Mouse (Mus musculus): ENCODE results near the gene Rbp4.

Rbp4 gene

DNA sequence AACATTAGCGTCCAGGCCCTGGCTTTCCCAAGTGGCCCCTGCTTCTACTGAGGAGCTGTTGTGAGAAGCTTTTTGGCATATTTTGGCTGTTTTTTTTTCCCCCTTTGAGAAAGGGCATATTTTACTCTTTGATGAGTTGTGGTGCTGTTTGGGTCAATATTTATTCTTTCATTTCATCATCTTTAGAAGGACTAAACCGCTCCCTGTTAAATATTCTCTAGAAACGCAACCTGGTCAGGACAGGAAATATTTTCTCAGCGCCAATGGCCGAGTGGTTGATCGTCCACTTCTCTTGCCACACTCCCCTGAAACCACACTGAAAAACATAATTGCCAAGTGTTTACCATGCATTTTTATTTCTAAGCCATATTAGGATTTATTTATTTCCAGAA, at the start of gene Rbp4:
Rbp4 (minus strand) TSS at position 63 of the 392 bp plus-strand sequence.
- no peak for DNase-seq (ENCODE audit: low read depth, low spot score)

DNA sequence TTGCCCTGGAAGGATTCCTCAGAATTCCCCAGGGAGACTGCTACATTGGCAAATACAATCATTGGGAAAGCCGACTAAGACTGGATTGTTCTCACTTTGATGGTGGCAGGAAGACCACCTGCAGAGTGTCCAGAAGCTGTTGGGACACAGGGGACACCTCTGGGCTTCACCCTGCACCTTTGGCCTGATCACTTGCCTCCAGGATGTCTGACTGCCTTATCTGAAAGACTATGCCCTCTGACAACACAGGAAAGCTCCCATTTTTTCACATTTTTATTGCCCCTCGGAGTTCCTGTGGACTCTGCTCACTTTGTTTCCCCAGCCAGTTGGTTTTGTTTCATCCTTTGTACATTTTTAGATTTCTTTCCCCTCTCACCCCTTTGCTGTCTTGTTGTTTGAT, 39.6 kb upstream of the Rbp4 start:
- no peak for DNase-seq (ENCODE audit: low read depth, low spot score)

GRCm38 (mm10) chr19:38161648-38162354, 36.7 kb upstream of the Rbp4 start:
- DNase-seq (ENCODE audit: low read depth, low spot score), result no peak

DNA sequence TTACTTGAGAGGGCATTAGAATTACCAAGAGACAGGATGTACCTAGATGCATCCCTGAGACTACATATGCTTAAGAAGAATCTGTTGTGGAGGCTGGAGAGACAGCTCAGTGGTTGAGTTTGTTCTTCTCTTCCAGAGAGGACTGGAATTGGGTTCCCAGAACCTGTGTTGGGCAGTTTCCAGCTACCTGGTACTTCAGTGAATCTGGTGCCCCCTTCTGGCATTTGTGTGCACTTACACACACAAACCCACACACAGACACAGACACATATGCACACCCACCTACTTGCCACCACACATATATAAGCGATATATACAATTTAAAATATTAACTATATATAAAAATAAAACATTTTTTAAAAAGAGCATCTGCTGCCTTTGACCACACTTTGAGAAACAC, 31.2 kb upstream of the Rbp4 start:
- DNase-seq (ENCODE audit: low read depth, low spot score), result no peak

DNA sequence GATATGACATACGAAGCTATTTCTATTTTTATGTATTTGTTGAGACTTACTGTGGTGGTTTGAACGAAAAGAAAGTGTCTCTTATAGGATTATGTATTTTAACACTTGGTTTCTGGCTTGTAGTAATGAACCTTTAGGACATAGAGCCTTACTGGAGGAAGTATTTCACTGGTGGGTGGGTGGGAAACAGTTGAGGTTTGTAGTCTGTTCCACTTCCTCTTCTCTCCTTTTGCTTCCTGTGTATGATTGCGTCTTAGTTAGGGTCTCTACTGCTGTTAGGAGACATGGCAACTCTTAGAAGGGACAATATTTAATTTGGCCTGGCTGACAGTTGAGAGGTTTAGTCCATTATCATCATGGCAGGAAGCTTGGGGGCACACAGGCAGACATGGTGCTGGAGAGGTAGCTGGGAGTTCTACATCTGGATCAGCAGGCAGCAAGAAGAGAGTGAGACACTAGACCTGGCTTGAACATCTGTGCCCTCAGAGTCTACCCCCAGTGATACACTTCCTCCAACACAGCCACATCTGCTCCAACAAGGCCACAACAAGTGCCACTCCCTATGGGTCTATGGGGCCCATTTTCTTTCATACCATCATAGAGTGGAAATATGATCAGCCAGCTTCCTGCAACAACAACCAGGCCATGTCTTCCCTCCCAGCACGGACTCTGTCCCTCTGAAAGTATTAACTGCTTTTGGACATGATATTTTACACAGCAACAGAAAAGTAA, 18.6 kb upstream of the Rbp4 start:
- no peak for DNase-seq (ENCODE audit: low read depth, low spot score)

GRCm38 (mm10) chr19:38134806-38135205, 9.7 kb upstream of the Rbp4 start:
- no peak for DNase-seq (ENCODE audit: low read depth, low spot score)

- DNase-seq (ENCODE audit: low read depth, low spot score), result no peak
Measured at GRCm38 (mm10) chr19:38133986-38134385, 8.9 kb upstream of the Rbp4 start.

DNA sequence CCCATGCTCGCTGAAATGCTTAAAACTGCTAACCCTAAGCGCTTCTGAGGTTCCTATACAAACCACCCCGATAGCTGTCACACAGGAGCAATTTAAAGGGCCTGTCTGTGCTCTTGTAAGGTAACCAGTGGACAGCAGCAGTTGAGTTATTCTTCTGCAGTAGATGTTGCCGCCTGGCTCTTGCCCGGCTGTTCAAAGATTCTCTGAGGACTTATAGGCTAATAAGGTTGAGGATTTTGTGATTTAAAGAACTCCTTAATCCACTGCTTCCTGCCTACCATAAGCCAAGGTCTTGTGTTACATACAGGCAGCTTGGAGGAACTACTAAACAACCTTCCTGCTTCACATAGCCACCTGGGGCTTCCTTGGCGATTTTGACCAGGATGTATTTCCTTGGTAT, 7.4 kb upstream of the Rbp4 start, which contains the start of gene Pde6c:
Pde6c (plus strand) TSS at position 301 of the 400 bp plus-strand sequence.
- no peak for DNase-seq (ENCODE audit: low read depth, low spot score)

DNA sequence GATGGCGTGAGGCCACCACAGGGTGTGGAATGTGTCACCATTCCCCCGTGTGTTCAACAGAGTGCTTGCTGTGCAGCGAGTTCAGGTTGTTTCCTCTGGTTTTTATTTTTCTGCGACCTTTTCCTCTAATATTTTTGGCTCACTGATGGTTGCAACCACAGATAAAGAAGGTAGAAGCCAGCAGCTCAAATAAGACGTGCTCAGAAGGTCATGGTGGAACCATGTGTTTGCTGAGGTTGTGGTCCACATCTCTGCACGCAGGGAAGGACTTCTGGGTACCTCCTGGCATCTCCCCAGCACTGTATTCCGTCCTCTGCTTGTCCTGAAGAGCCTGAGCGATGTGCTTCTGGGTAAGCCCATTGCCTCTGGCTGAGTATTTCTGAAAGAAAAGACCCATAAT, 1.6 kb upstream of the Rbp4 start:
- DNase-seq (ENCODE audit: low read depth, low spot score), result no peak

GRCm38 (mm10) chr19:38124401-38125218, 471 bp downstream of the Rbp4 start:
- no peak for DNase-seq (ENCODE audit: low read depth, low spot score)

- DNase-seq (ENCODE audit: low read depth, low spot score), result no peak
Measured at GRCm38 (mm10) chr19:38123921-38124320, 1.2 kb downstream of the Rbp4 start.

- DNase-seq (ENCODE audit: low read depth, low spot score), result no peak
Measured at GRCm38 (mm10) chr19:38120123-38120760, 4.8 kb downstream of the Rbp4 start.

GRCm38 (mm10) chr19:38114834-38115491, 10.1 kb downstream of the Rbp4 start:
- DNase-seq (ENCODE audit: low read depth, low spot score), result no peak

- no peak for DNase-seq (ENCODE audit: low read depth, low spot score)
Measured at GRCm38 (mm10) chr19:38112575-38112974, 12.5 kb downstream of the Rbp4 start.

DNA sequence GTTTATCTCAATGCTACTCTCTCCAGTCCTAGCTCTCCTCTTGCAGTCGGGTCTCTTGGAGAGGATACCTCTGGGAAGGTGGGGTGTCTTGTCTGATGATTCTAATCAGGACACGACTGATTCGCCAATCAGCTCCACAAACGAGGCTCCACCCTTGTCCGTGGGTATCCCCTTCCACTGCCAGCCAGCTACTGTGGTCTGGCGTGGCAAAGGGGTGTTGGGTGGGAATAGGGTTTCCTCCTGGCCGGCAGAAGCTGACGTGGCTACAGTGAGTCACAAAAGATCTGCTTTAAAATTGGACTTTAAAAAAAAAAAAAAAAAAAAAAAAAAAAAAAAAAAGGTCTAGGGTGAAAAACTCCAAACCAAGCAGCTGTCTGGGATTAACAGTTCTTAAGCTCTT, 14.0 kb downstream of the Rbp4 start:
- DNase-seq (ENCODE audit: low read depth, low spot score), result no peak

- DNase-seq (ENCODE audit: low read depth, low spot score), result no peak
Measured at GRCm38 (mm10) chr19:38109506-38110242, 15.4 kb downstream of the Rbp4 start.

DNA sequence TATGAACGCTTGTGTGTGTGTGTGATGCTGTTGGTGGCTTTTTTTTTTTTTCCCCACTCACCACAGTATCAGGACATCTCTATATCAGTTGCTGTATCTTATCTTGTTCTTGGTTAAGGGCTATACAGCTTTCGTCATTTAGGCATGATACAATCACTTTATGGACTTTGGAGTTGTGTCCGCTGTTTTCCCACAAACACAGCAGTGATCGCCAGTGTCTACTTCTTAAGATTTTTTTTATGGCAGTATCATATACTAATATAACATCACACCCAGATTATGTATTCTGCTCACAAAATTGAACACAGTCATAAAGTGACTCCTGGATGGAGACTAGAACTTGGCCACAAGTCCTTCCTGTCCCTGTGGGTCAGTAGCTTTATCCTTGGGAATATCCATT, 17.2 kb downstream of the Rbp4 start:
- no peak for DNase-seq (ENCODE audit: low read depth, low spot score)

- no peak for DNase-seq (ENCODE audit: low read depth, low spot score)
Measured at GRCm38 (mm10) chr19:38096858-38097758, 28.0 kb downstream of the Rbp4 start, which contains the start of gene Ffar4. TSS of gene Ffar4 (plus strand) at chr19:38097071.

DNA sequence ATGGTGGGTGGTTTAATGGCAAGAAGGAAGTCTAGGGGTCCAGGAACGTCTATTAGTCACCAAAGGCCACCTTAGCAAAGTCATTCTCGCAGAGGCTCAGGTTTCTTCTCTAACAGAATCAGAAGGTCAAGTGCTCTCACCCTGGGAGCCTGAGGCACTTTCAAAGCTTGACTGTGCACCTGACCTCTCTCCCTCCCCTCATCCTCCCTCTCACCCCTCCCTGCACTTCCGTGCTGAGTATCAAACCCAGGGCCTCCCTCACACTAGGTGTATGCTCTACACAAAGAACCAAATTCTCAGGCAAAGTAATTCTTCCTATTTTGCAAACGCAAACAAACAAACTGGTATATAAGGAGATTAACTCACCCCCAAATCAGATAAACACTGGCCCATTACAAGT, 28.9 kb downstream of the Rbp4 start:
- no peak for DNase-seq (ENCODE audit: low read depth, low spot score)

Measured in retina, adult 2 months (tissue).